Mouse (Mus musculus): ENCODE results near the gene Myo1d. TPM values are rescaled to one million over a fixed set of nuclear protein-coding genes. Genes with fewer than 3 reads are reported as not detected.
A peak's percentile ranks its signal among the peaks of the same experiment; 100 is the strongest.

Gene Myo1d
- polyA plus RNA-seq, 1 experiment from 2014 or later = 5.6 TPM

DNA sequence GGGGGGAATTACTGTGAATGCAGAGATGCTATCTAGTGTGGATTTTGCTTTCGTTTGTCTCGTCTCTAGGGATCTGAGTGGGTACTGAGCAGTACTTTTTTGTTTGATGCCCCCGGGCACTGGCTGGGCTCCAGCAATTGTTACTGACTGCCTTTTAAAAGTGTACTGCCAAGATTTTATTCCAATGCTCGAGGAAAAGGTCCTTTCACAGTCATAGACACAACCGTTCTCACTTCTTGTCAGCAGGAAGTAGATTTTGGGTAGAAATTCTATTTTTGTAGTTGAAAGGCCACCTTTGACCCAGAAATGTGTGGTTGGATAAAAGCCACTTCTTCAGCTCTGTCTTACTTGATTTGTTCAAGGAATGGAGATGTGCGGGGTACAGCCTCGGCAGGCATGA is 266.0 kb downstream of the Myo1d start:
- ATAC-seq (ENCODE audit: insufficient number of reproducible peaks, insufficient read depth, low FRiP score, low TSS enrichment, low read depth) = no peak
- no peaks in the 10 kb centered on the region for H3K9me3 ChIP-seq

DNA sequence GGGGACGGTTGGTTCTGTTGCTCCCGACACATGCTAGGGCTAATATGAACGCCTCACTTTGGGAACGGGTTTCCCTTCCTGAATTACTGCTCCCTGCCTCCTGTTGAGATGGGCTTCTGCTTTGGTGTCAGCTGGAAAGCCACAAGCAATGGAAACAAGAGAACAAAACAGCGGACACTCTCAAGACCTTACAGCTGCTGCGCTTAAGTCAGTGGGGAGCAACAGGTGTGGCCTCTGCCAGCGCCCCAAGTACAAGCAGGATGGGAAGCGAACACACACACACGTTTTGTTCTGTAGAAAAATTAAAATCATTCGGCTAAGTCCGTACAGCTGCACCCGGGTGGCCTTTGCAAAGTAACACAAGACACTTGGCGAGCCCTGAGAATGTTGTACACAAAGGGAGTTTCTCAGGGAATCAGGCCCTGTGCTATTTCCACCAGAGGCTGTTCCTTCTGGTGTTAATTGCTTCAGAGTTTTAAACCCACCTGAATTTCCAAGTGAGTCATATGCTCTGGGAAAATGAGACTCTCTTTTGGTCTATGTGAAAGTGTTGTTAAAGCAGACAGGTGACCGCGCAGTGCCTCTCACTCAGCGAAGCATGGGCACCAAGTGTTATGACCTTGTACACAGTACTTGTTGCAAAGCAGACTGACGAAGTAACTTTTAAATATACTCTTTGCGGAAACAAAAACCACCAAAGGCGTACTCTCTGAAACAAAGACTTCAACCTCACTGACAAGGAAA is 267.3 kb downstream of the Myo1d start:
- Histone ChIP-seq H3K4me1 (replicated peaks) (peaks cover 30% of the 10 kb centered on the region), H3K27me3 (0 out of 2 replicates have a peak, but pooled peaks cover 2% of the 10 kb centered on the region), H3K4me3 (replicated peaks) (no peak overlapping the region), H3K9me3 (no peaks in the 10 kb centered on the region), H3K4me2 (no peak overlapping the region), H3K9ac (replicated peaks) (no peak overlapping the region), H3K36me3 (no peaks in the 10 kb centered on the region), H3K27ac (no peak overlapping the region)
- 72% methylated on average over 19 of the region's 19 CpGs for WGBS
- no peak for ATAC-seq (ENCODE audit: insufficient number of reproducible peaks, insufficient read depth, low FRiP score, low TSS enrichment, low read depth)

More for the DNA sequence above, 266.0 kb downstream of the Myo1d start:
- Histone ChIP-seq H3K27me3 (0 out of 2 replicates have a peak, but pooled peaks cover 2% of the 10 kb centered on the region), H3K4me3 (replicated peaks) (no peak overlapping the region), H3K4me2 (no peak overlapping the region), H3K4me1 (replicated peaks) (peaks cover 32% of the 10 kb centered on the region), H3K36me3 (no peaks in the 10 kb centered on the region), H3K9ac (replicated peaks) (no peak overlapping the region), H3K27ac (no peak overlapping the region)
- 69% methylated on average over 7 of the region's 7 CpGs for WGBS

DNA sequence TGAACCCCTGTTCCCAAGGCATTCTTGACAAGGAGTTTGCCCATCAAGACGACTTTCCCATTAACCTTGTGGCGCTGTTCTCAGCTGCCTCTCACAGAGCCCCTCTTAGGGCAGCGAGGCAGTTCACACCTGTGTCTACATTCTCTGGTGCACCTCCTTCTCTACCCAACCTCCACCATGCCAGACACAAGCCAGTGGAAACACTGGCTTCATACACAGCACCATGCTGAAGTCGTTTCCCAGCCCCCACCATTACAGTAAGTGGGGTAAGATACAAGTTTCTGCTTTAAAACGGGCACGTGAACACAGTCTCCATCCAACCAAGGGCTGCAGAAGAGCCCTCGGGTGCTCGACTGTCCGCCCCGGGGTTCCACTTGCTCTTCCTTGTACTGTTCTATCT is 269.7 kb downstream of the Myo1d start:
- Histone ChIP-seq H3K9ac (replicated peaks) (no peak overlapping the region), H3K4me2 (no peak overlapping the region), H3K9me3 (no peaks in the 10 kb centered on the region), H3K27ac (no peak overlapping the region), H3K4me3 (replicated peaks) (no peak overlapping the region), H3K4me1 (replicated peaks) (peaks cover 24% of the 10 kb centered on the region), H3K27me3 (0 out of 2 replicates have a peak, but pooled peaks cover 2% of the 10 kb centered on the region), H3K36me3 (no peaks in the 10 kb centered on the region)
- no peak for ATAC-seq (ENCODE audit: insufficient number of reproducible peaks, insufficient read depth, low FRiP score, low TSS enrichment, low read depth)
- 84% methylated on average over 10 of the region's 10 CpGs for WGBS

DNA sequence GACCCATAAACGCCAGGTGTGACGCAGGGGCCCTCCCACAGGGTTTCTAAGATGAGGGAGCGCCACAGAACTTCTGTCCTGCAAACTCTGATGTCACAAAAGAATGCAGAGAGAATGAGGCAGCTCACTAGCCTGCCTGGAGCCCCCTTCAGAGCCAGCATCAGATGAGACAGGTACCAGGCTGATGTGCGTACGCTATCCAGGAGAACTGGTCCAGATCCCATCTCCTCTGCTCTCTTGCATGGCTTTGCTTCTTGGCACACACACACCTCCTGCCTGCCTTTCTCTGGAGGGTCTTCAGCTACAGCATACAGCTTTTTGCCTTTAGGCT is 270.7 kb downstream of the Myo1d start:
- 57% methylated on average over 5 of the region's 5 CpGs for WGBS
- ATAC-seq (ENCODE audit: insufficient number of reproducible peaks, insufficient read depth, low FRiP score, low TSS enrichment, low read depth) = no peak
- Histone ChIP-seq H3K4me1 (replicated peaks) (peaks cover 31% of the 10 kb centered on the region), H3K27me3 (0 out of 2 replicates have a peak, but pooled peaks cover 2% of the 10 kb centered on the region), H3K4me2 (no peak overlapping the region), H3K36me3 (no peaks in the 10 kb centered on the region), H3K9ac (replicated peaks) (no peak overlapping the region), H3K9me3 (no peaks in the 10 kb centered on the region), H3K4me3 (replicated peaks) (no peak overlapping the region), H3K27ac (no peak overlapping the region)

DNA sequence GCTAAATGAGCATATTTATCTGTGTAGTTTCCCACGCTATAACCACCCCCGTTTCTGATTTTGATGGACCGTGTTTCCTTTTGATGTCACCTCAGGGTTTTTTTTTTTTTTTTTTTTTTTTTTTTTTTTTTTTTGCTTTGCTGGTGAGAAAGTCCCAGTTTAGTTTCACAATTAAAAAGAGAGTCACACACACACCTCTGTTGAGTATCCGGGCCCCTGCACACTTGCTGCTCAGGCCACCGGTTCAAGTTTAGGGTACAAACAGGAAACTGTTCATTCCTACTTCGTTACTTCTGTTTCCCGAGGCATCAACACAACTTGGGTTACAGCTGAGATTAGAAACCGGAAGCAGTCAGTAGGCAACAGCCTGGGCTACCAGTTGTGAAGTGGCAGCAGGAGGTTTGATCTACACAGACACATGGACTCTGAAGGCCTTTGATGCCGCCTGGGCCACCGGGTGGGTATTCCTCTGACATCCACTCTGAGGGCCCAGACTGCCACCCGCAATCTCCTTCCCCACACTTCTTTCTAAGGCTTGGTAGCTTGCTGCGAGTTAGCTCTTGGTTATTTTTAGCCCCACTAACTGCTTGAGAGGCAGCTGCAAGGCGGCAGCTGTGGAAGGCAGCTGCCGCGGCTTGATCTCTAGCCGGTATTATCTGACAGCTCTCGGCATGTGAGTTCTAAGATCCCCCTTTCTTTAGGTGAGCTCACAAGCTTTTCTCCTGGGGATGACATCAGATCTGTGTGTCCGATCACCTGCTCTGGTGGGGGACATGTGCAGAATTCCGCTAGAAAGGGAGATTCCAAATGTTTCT is 271.3 kb downstream of the Myo1d start:
- ATAC-seq (ENCODE audit: insufficient number of reproducible peaks, insufficient read depth, low FRiP score, low TSS enrichment, low read depth) = 0 out of 2 replicates have a peak, but pooled peaks have one; percentile 32

DNA sequence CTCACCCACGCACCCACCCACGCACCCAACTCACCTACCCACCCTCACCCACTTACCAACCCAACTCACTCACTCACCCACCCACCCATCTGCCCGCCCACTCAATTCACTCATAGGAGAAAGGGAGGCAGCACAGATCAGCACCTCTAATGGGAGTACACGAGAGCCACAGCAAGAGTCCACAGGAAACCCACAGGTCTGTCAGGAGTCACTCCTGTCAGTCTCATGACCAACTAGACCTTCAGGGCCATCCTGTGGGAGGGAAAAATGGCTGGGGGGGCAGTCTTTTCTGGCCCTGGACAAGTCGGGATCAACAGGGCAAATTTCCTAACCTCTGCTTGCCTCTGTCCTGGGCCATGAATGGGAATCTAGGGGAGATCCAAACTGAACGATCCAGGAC is 272.0 kb downstream of the Myo1d start:
- 90% methylated on average over 6 of the region's 6 CpGs for WGBS
- no peak for ATAC-seq (ENCODE audit: insufficient number of reproducible peaks, insufficient read depth, low FRiP score, low TSS enrichment, low read depth)

More for the DNA sequence above, 271.3 kb downstream of the Myo1d start:
- H3K4me2 ChIP-seq = no peak overlapping the region
- no peaks in the 10 kb centered on the region for H3K36me3 ChIP-seq
- H3K27me3 ChIP-seq = 0 out of 2 replicates have a peak, but pooled peaks cover 2% of the 10 kb centered on the region
- H3K27ac ChIP-seq = no peak overlapping the region
- peaks cover 37% of the 10 kb centered on the region for H3K4me1 ChIP-seq (replicated peaks)
- H3K4me3 ChIP-seq (replicated peaks) = no peak overlapping the region
- no peak overlapping the region for H3K9ac ChIP-seq (replicated peaks)
- H3K9me3 ChIP-seq = no peaks in the 10 kb centered on the region
- 33% methylated on average over 19 of the region's 19 CpGs for WGBS

DNA sequence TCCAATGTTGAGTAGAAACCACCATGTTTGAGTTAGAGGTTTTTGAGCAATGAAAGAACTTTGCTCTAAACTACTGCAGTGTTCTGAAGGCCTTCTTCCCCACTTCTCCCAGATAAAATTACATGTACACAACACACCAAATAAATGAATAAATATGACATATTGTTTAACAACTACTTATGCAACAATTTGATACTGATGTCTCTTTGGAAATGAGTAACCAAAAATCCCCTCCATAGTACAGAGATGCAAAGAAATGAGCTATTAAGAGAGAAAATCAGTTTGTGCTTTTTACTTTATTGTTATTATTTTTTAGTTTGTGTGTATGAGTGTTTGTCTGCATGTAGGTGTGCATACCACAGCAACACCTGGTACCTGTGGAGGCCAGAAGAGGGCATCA is 273.3 kb downstream of the Myo1d start:
- no peak for ATAC-seq (ENCODE audit: insufficient number of reproducible peaks, insufficient read depth, low FRiP score, low TSS enrichment, low read depth)
- Histone ChIP-seq H3K27me3 (0 out of 2 replicates have a peak, but pooled peaks cover 2% of the 10 kb centered on the region), H3K4me1 (replicated peaks) (peaks cover 36% of the 10 kb centered on the region), H3K36me3 (no peaks in the 10 kb centered on the region), H3K4me2 (no peak overlapping the region), H3K4me3 (replicated peaks) (no peak overlapping the region), H3K9ac (replicated peaks) (no peak overlapping the region), H3K27ac (no peak overlapping the region), H3K9me3 (no peaks in the 10 kb centered on the region)

More for the DNA sequence above, 272.0 kb downstream of the Myo1d start:
- Histone ChIP-seq H3K4me3 (replicated peaks) (no peak overlapping the region), H3K4me1 (replicated peaks) (peaks cover 39% of the 10 kb centered on the region), H3K27me3 (0 out of 2 replicates have a peak, but pooled peaks cover 2% of the 10 kb centered on the region), H3K27ac (no peak overlapping the region), H3K36me3 (no peaks in the 10 kb centered on the region), H3K4me2 (no peak overlapping the region), H3K9me3 (no peaks in the 10 kb centered on the region), H3K9ac (replicated peaks) (no peak overlapping the region)

DNA sequence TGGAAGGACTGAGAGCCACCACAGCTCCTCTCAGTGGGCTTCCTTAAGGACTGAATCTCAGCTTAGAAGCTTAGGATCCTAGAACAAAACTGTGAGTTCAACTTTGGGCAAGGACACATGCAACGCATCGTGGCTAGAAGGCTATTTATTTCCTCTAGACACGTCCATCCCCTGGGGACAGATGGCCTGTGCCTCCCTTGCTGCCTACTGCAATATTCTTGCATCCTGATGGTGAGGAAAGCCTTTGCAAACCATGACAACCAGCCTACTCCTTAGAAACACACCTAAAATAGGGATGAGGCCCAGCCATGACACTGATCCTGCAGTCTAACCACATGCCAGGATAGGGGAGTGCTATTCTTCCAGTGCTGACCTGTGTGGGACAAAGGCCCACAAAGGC is 274.2 kb downstream of the Myo1d start:
- Histone ChIP-seq H3K27me3 (0 out of 2 replicates have a peak, but pooled peaks cover 2% of the 10 kb centered on the region), H3K9me3 (no peaks in the 10 kb centered on the region), H3K27ac (no peak overlapping the region), H3K36me3 (no peaks in the 10 kb centered on the region), H3K9ac (replicated peaks) (no peak overlapping the region), H3K4me1 (replicated peaks) (peaks cover 36% of the 10 kb centered on the region), H3K4me2 (no peak overlapping the region), H3K4me3 (replicated peaks) (no peak overlapping the region)
- no peak for ATAC-seq (ENCODE audit: insufficient number of reproducible peaks, insufficient read depth, low FRiP score, low TSS enrichment, low read depth)
- WGBS = 79% methylated on average over 3 of the region's 3 CpGs

DNA sequence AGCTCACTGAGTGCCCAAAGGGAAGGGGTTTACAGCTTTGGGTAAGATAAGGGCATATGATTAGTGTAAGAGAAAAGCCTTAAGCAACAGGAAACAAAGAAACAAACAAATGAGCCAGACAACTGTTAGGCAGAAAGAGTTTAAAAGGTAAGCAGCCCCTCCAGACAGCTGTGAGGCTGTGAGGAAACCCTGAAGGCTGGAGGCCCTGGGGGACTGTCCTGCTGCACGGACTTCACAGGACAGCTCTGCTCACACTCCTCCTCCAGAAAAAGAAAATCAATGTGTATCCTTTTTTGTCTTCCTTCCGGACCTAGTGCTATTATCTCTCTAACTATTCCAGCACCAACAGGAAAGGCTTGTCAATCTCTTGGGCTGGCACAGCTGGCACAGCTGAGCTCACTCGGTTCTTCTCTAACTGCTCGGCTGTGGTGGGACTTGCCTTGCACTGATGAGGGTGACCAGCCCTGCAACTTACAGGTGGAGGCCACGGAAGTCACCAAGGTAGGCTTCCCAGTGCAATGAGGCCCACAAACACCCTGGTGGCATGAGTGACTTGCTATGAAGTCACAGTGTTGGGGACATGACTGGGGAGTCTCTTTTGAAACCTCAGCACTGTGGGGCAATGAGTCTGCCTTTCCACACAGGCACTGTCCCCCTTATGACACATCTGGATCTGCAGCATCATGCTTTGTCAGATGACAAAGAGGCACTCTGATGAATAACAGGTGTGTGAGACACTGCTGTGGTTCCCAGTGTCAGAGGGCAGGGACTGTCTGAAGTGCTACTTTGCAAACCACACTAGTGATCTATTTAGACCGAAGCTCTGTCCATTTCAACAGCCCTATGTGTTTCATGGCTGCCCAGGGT is 275.1 kb downstream of the Myo1d start:
- 48% methylated on average over 6 of the region's 6 CpGs for WGBS
- Histone ChIP-seq H3K4me2 (peak overlapping the region; percentile 33), H3K4me1 (replicated peaks) (peaks cover 31% of the 10 kb centered on the region), H3K9ac (replicated peaks) (no peak overlapping the region), H3K36me3 (no peaks in the 10 kb centered on the region), H3K4me3 (replicated peaks) (no peak overlapping the region), H3K27me3 (0 out of 2 replicates have a peak, but pooled peaks cover 2% of the 10 kb centered on the region), H3K9me3 (no peaks in the 10 kb centered on the region), H3K27ac (no peak overlapping the region)
- ATAC-seq (ENCODE audit: insufficient number of reproducible peaks, insufficient read depth, low FRiP score, low TSS enrichment, low read depth) = no peak

DNA sequence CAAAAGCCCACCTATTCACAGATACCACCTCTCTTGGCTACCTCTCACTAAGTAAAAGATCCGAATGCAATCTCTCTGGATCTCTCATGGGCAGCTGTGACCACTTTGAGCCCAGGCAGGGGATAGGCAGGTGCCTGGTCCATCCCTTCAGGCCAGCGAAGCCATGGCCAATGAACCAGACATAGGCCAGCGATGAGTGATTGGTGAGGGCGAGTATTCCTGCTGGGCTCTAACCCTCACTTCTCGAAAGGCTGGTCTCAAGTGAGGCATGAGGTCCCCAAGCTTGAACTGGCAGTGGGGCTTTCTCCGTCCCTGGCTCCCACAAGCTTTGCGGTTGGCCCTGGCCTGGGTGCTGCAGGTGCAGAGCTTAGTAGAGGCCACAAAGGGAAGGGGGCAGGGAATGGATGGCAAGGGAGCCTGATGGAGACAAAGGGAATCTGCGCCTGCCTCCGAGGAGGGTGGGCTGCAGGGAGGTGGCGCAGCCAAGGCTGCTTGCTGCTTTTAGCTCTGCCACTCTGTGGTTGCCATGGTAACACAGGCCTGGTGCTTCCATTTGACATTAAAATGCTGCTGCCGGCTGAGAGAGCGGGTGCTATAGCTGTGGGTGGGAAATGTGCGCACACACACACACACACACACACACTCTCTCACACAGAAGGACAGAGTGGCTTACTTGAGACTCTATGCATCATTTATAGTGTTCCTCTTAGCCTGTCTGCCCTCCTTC is 275.9 kb downstream of the Myo1d start:
- H3K4me1 ChIP-seq (replicated peaks) = peaks cover 33% of the 10 kb centered on the region
- no peaks in the 10 kb centered on the region for H3K9me3 ChIP-seq
- H3K4me2 ChIP-seq = peak overlapping the region; percentile 33
- ATAC-seq (ENCODE audit: insufficient number of reproducible peaks, insufficient read depth, low FRiP score, low TSS enrichment, low read depth) = peak; percentile 33; the same call in 1 of the 2 replicates
- H3K9ac ChIP-seq (replicated peaks) = 0 out of 2 replicates have a peak overlapping the region, but pooled peaks have one; percentile 18
- WGBS = 28% methylated on average over 13 of the region's 13 CpGs
- H3K36me3 ChIP-seq = no peaks in the 10 kb centered on the region
- no peak overlapping the region for H3K4me3 ChIP-seq (replicated peaks)
- H3K27me3 ChIP-seq = no peaks in the 10 kb centered on the region
- H3K27ac ChIP-seq = no peak overlapping the region; the same call in 1 of the 2 replicates
